Mouse (Mus musculus) liver, embryonic 11.5 days (tissue): Measurements from ENCODE around the gene Cacna1s. TPM values are rescaled to one million over a fixed set of nuclear protein-coding genes. Genes with fewer than 3 reads are reported as not detected.

Experiments used
- ATAC-seq: fragments of 200-750 bp; cut with Nextera tagmentation; replicated peaks from 2 replicates; pipeline ENCODE4 v1.8.0; 2017; ENCODE audit warnings: moderate number of reproducible peaks, mild to moderate bottlenecking, moderate TSS enrichment, moderate library complexity; ENCODE audit not compliant: low FRiP score
- DNase-seq: peaks from one replicate; pipeline ENCODE4 v3.0.0-alpha.2; 2017; ENCODE audit warnings: low spot score
- H3K27ac ChIP-seq: fragments of 300-500 bp; sonication (generic); 2 replicates; pipeline ENCODE4 v1.5.1; 2014; ENCODE audit warnings: mild to moderate bottlenecking, low read depth, low read length, control low read depth
- H3K27me3 ChIP-seq: fragments of 300-500 bp; sonication (generic); replicated peaks from 2 replicates; pipeline ENCODE4 v1.6.1; 2014; ENCODE audit warnings: low read length, mixed read lengths; ENCODE audit not compliant: control insufficient read depth, insufficient read depth
- H3K36me3 ChIP-seq: fragments of 300-500 bp; sonication (generic); 2 replicates; pipeline ENCODE4 v1.6.1; 2014; ENCODE audit warnings: mild to moderate bottlenecking, low read length, moderate library complexity, mixed read lengths; ENCODE audit not compliant: control insufficient read depth, insufficient read depth
- H3K4me1 ChIP-seq: fragments of 300-500 bp; sonication (generic); replicated peaks from 2 replicates; pipeline ENCODE4 v1.6.1; 2014; ENCODE audit warnings: low read length, mixed read lengths; ENCODE audit not compliant: control insufficient read depth, insufficient read depth
- H3K4me2 ChIP-seq: fragments of 300-500 bp; sonication (generic); 2 replicates; pipeline ENCODE4 v1.6.1; 2014; ENCODE audit warnings: mild to moderate bottlenecking, control low read depth, moderate library complexity
- H3K4me3 ChIP-seq: fragments of 300-500 bp; sonication (generic); 2 replicates; pipeline ENCODE4 v1.5.1; 2014; ENCODE audit warnings: low read depth, low read length, control low read depth
- H3K9ac ChIP-seq: fragments of 300-500 bp; sonication (generic); 2 replicates; pipeline ENCODE4 v1.6.1; 2014; ENCODE audit warnings: low read depth, low read length, control low read depth
- H3K9me3 ChIP-seq: fragments of 300-500 bp; sonication (generic); 2 replicates; pipeline ENCODE4 v1.6.1; 2016; ENCODE audit warnings: low read length, inconsistent platforms, mixed read lengths; ENCODE audit not compliant: control insufficient read depth
- WGBS: fragments of 180-500 bp; shearing (Covaris S2); extraction: QIAGEN DNeasy Blood & Tissue Kit; methylation state at CpG from one replicate; pipeline ENCODE4 v1.1.7; 2014; 5-methylcytosine and 5-hydroxymethylcytosine counted together
- polyA plus RNA-seq: library from polyadenylated mRNA; unstranded; fragments of >200 nt; fragmentation: Nextera tagmentation; extraction: Ambion mirVana; gene quantifications from 2 replicates; pipeline ENCODE4 v1.2.1, GENCODE M21; 2014

Gene Cacna1s
- polyA plus RNA-seq, 1 experiment from 2014 or later, result 0.45 TPM

- H3K4me3 ChIP-seq, result no peak overlapping the region
- peaks cover 29% of the 10 kb centered on the region for H3K4me1 ChIP-seq
- no peak overlapping the region for H3K27ac ChIP-seq
- ATAC-seq (no peak; the same call in 1 of the 2 replicates), DNase-seq (no peak)
- no peaks in the 10 kb centered on the region for H3K27me3 ChIP-seq
- H3K9ac ChIP-seq, result no peak overlapping the region
- H3K36me3 ChIP-seq, result no peaks in the 10 kb centered on the region
- WGBS, result 64% methylated on average over 10 of the region's 10 CpGs
- no peaks in the 10 kb centered on the region for H3K9me3 ChIP-seq
- H3K4me2 ChIP-seq, result no peak overlapping the region; the same call in 1 of the 2 replicates
Measured at GRCm38 (mm10) chr1:136126159-136126765, 73.7 kb downstream of the Cacna1s start.

DNA sequence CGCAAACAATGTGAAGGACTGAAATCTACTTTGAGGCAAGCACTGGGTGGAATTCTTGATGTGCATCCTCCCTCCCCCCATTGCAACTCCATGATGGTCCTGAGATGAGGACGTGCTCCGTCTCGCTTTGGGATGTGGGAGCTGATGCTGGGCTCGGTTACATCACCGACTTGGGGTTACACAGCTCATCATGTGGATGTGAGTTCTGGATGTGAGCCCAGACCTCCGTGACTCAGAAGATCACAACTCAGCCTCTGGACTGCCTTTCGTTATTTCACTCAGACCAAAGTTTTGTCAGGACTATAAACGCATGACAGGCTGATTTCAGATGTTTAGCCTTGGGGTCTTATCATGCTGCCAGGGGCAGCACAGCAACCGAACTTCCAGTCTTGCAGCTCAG lies 74.3 kb downstream of the Cacna1s start:
- Histone ChIP-seq H3K4me3 (no peak overlapping the region), H3K27me3 (no peaks in the 10 kb centered on the region), H3K9ac (no peak overlapping the region), H3K27ac (no peak overlapping the region), H3K4me2 (no peak overlapping the region), H3K36me3 (no peaks in the 10 kb centered on the region), H3K4me1 (peaks cover 29% of the 10 kb centered on the region), H3K9me3 (no peaks in the 10 kb centered on the region)
- 64% methylated on average over 10 of the region's 10 CpGs for WGBS
- DNase-seq (no peak), ATAC-seq (no peak)

- ATAC-seq, result no peak
- Histone ChIP-seq H3K4me3 (no peak overlapping the region), H3K27me3 (no peaks in the 10 kb centered on the region), H3K9ac (no peak overlapping the region; the same call in 1 of the 2 replicates), H3K4me1 (peaks cover 39% of the 10 kb centered on the region), H3K4me2 (no peak overlapping the region), H3K27ac (peak overlapping the region; percentile 59; the same call in 1 of the 2 replicates), H3K36me3 (no peaks in the 10 kb centered on the region), H3K9me3 (no peaks in the 10 kb centered on the region)
- 31% methylated on average over 3 of the region's 3 CpGs for WGBS
- no peak for DNase-seq
Measured at GRCm38 (mm10) chr1:136127856-136128255, 75.3 kb downstream of the Cacna1s start.

DNA sequence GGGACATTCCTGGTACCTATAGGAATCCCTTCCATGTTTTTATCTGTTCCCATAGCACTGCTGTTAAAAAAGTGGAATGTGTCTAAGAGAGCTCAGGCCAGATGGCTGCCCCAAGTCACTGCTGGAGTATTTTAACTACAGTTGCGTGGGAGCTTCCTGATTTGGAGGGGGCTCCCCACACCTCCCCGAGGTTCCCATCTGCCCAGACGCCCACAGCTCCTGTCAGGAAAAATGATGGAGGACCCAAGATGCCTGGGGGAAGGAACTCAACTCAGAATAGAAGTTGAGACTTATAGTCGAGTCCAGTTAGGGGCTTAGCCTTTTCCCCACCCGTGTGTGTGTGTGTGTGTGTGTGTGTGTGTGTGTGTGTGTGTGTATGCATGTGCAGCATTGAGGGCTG lies 75.9 kb downstream of the Cacna1s start:
- H3K9me3 ChIP-seq, result no peaks in the 10 kb centered on the region
- H3K27ac ChIP-seq, result no peak overlapping the region
- no peak for DNase-seq
- ATAC-seq, result no peak
- 40% methylated on average over 5 of the region's 5 CpGs for WGBS
- H3K4me2 ChIP-seq, result no peak overlapping the region
- no peaks in the 10 kb centered on the region for H3K36me3 ChIP-seq
- no peak overlapping the region for H3K9ac ChIP-seq
- peaks cover 45% of the 10 kb centered on the region for H3K4me1 ChIP-seq
- H3K27me3 ChIP-seq, result no peaks in the 10 kb centered on the region
- no peak overlapping the region for H3K4me3 ChIP-seq

GRCm38 (mm10) chr1:136128944-136129589 lies 76.5 kb downstream of the Cacna1s start:
- Histone ChIP-seq H3K9me3 (no peaks in the 10 kb centered on the region), H3K9ac (no peak overlapping the region), H3K27me3 (no peaks in the 10 kb centered on the region), H3K36me3 (no peaks in the 10 kb centered on the region), H3K4me2 (no peak overlapping the region), H3K4me3 (no peak overlapping the region), H3K27ac (0 out of 2 replicates have a peak overlapping the region, but pooled peaks have one; percentile 22), H3K4me1 (peaks cover 51% of the 10 kb centered on the region)
- WGBS, result 41% methylated on average over 4 of the region's 4 CpGs
- DNase-seq (no peak), ATAC-seq (no peak)

DNA sequence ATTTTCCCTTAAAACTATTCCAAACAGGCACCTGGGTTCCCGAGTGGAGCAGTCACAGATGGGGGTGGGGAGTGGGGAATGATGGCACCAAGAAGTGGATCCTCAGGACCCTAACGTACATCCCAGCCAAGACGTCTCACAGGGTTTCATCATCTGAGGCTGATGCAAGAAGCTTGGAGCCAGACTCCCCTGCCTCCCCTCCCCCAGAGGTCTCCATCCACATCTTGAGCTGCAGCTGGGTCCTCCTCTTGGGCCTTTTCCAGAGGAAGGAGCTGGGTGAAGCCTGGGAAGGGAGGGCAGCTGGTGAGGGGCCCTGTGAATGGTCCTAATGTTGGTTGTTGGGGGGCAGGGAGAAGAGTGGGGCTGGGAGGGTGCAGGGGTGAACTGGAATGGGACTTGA lies 77.6 kb downstream of the Cacna1s start:
- Histone ChIP-seq H3K9me3 (no peaks in the 10 kb centered on the region), H3K4me1 (peaks cover 61% of the 10 kb centered on the region), H3K27me3 (no peaks in the 10 kb centered on the region), H3K4me2 (peak overlapping the region; percentile 96; the same call in 1 of the 2 replicates), H3K9ac (no peak overlapping the region), H3K36me3 (no peaks in the 10 kb centered on the region), H3K27ac (no peak overlapping the region), H3K4me3 (peak overlapping the region; percentile 78; the same call in 1 of the 2 replicates)
- DNase-seq (no peak), ATAC-seq (no peak)
- 75% methylated on average over 3 of the region's 3 CpGs for WGBS

DNA sequence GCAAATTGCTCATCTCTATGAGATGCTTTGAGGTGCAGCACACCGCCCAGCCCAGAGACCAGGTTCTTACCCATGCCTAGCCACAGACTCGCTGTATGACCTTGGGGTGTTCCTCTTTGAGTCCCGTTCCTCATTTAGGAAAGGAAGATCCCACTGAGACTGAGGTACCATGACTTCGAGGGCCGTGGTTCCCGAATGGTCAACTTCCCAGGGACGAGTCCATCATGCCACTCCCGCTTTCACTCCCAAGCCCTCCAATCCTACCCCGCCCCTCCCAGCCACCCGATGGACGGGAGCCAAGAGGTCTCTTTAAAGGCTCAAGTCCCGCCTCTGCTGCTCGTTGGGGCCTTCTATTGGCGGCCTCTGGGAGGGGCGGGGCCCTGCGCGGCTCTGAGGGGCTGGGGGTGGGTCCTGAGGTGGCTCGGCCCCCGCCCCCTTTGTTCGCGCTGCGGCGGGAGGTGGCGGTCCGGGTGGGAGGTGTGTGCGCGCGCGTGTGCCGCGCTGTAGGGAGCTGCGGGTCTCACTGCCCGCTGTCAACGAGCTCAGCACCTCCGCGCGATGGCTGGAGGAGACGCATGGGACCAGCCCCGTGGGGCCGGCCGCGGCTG lies 78.5 kb downstream of the Cacna1s start, which contains the start of gene Kif21b:
Gene Kif21b, plus strand, starts transcription at position 439 of the 608 bp plus-strand sequence.
- H3K4me1 ChIP-seq, result peaks cover 70% of the 10 kb centered on the region
- H3K36me3 ChIP-seq, result no peaks in the 10 kb centered on the region
- peak within 1 kb of the TSS; percentile 78 for H3K4me3 ChIP-seq
- WGBS, result 1% methylated on average over 42 of the region's 42 CpGs
- no peaks in the 10 kb centered on the region for H3K27me3 ChIP-seq
- 0 out of 2 replicates have a peak within 1 kb of the TSS, but pooled peaks have one; percentile 13 for H3K27ac ChIP-seq
- peak; percentile 87 for ATAC-seq
- H3K9me3 ChIP-seq, result no peaks in the 10 kb centered on the region
- peak within 1 kb of the TSS; percentile 96 for H3K4me2 ChIP-seq
- peak within 1 kb of the TSS; percentile 76 for H3K9ac ChIP-seq
- DNase-seq, result peak; percentile 90

- peak overlapping the region; percentile 78 for H3K4me3 ChIP-seq
- H3K27ac ChIP-seq, result 0 out of 2 replicates have a peak overlapping the region, but pooled peaks have one; percentile 13
- H3K27me3 ChIP-seq, result no peaks in the 10 kb centered on the region
- WGBS, result under 1% methylated on average over 43 of the region's 43 CpGs
- DNase-seq (no peak), ATAC-seq (no peak)
- peaks cover 70% of the 10 kb centered on the region for H3K4me1 ChIP-seq
- H3K9me3 ChIP-seq, result no peaks in the 10 kb centered on the region
- H3K9ac ChIP-seq, result peak overlapping the region; percentile 76
- peak overlapping the region; percentile 96 for H3K4me2 ChIP-seq
- no peaks in the 10 kb centered on the region for H3K36me3 ChIP-seq
Measured at GRCm38 (mm10) chr1:136131603-136132291, 79.2 kb downstream of the Cacna1s start.
